Mouse (Mus musculus): ENCODE measurements at regions not wholly inside any gene's neighbourhood (a gene's known extent, or its start where the extent isn't known, plus 50 kb on each side); places are given as distances from the start of the nearest gene placed in this dataset.

- no peak for DNase-seq
Measured at GRCm38 (mm10) chr17:84890871-84891599, 65.5 kb upstream of the Ppm1b start.

- DNase-seq: no peak
Measured at GRCm38 (mm10) chr17:84893273-84894033, 63.1 kb upstream of the Ppm1b start.

- no peak for DNase-seq
Measured at GRCm38 (mm10) chr17:84895526-84895925, 61.0 kb upstream of the Ppm1b start.

GRCm38 (mm10) chr17:84896572-84896971 is 60.0 kb upstream of the Ppm1b start:
- DNase-seq: no peak

- DNase-seq: no peak
Measured at GRCm38 (mm10) chr17:84898407-84898806, 58.1 kb upstream of the Ppm1b start.

- no peak for DNase-seq
Measured at GRCm38 (mm10) chr17:84903625-84904337, 52.8 kb upstream of the Ppm1b start.
